In the genomic region with DNA sequence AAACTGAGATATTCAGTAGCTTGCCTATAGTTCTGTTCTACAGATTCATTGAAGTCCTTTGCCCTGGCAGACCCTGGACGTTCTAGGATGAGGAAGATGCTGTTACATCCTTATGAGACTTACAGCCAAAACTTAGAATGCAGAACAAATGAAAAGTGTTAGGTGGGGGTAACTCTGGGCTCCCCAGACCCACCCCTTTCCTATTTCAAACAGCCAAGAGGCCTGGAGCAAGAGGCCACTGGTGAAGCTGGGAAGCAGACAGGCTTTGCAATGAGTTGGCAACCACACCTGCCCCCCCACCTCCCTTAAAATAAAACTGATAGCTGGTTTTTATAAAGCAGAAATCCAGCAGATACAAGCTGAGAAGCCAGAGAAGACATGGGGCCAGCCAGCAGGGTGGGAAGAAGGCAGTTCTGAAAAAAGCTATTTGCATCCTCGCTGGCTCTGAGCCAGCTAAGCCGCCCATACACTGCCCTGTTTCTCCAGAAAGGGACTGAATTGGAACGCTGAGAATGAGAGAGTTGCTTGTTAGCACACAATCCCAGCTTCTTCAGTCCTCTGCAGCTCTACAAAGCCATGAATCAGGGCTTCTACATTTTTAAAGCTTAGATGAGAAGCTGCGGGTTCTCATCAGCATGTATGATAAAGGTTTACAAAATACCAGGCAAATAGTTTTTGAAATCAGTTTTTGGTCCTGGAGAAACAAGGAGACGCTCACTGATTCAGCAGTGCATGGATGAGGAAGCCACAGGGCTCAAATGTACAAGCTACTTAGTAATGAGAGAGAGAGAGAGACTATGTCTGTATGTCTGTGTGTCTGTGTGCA, we compare ENCODE assay signal across 7 mouse cellular contexts. TPM values are rescaled to one million over a fixed set of nuclear protein-coding genes. Genes with fewer than 3 reads are reported as not detected.
A peak's percentile ranks its signal among the peaks of the same experiment; 100 is the strongest.
DNase-seq lines count a peak whose midpoint lies in the region; ATAC-seq lines count a peak whose summit lies in the region.

No protein-coding gene starts in this region.

- WGBS in neural tube, embryonic 14.5 days = 30% methylated on average over 6 of the region's 6 CpGs

- no peaks in the 10 kb centered on the region for H3K36me3 ChIP-seq in neural tube, embryonic 14.5 days (ENCODE audit: control insufficient read depth, insufficient read depth, low read length)

- peak; percentile 40 for DNase-seq in adrenal gland, postnatal 14 days
- DNase-seq in cerebellum, postnatal 36 days = peak; percentile 58 to 61
- peak; percentile 89 for DNase-seq in heart, adult 11 months
- peak; percentile 28 for DNase-seq in kidney, adult 18-20 months
- peak; percentile 89 to 91 for DNase-seq in left cerebral cortex, postnatal 10 days (ENCODE audit: extremely low spot score in 1 of 2, low spot score in 2 of 2)

- peak overlapping the region; percentile 68 for H3K27ac ChIP-seq in neural tube, embryonic 14.5 days (ENCODE audit: low read depth, low read length)

- peaks cover 8% of the 10 kb centered on the region for H3K4me1 ChIP-seq in neural tube, embryonic 14.5 days (ENCODE audit: control insufficient read depth, insufficient read depth, low read length)

- H3K9me3 ChIP-seq in neural tube, embryonic 14.5 days (ENCODE audit: control insufficient read depth, low read length) = no peaks in the 10 kb centered on the region

- no peaks in the 10 kb centered on the region for H3K27me3 ChIP-seq in neural tube, embryonic 14.5 days (ENCODE audit: control insufficient read depth, insufficient read depth, low read length)

- intact Hi-C loops in left cerebral cortex, postnatal 10 days (cut with DNase I) = no loop called here

- peak; percentile 91 for ATAC-seq in neural tube, embryonic 14.5 days (ENCODE audit: low read depth)
- no peak for ATAC-seq in erythroblast, adult 5-6 weeks (replicated peaks; ENCODE audit: low FRiP score, poor library complexity, severe bottlenecking)

- H3K4me2 ChIP-seq in neural tube, embryonic 14.5 days (ENCODE audit: low read depth, low read length) = no peak overlapping the region

- H3K9ac ChIP-seq in neural tube, embryonic 14.5 days (replicated peaks; ENCODE audit: low read depth, low read length) = no peak overlapping the region

- H3K4me3 ChIP-seq in neural tube, embryonic 14.5 days (ENCODE audit: low read depth, low read length) = no peak overlapping the region

RNA-seq across cellular contexts. Expression of a gene that starts 48.8 kb away (rescaled TPM):
- total RNA-seq in adrenal gland, postnatal 14 days (2021) = 2.3 and 3.1 TPM in 2 replicates
- total RNA-seq in left cerebral cortex, postnatal 10 days (2021) = 1 to 10 TPM; 7.1 to 8.6 TPM
- 22.0 and 24.7 TPM in 2 replicates for polyA plus RNA-seq in neural tube, embryonic 14.5 days (2014; fragmentation: Nextera tagmentation; extraction: Ambion mirVana)
- 0.58 TPM in 1 of 2 replicates, not detected in the other for total RNA-seq in erythroblast, adult 5-6 weeks (2015; ENCODE audit: low replicate concordance)
- total RNA-seq in erythroblast, adult 5-6 weeks (2017; ENCODE audit: low replicate concordance) = 0.85 TPM in 1 of 2 replicates, not detected in the other

Comparison
In these comparisons a context has a peak if more than half of its experiments do, and no peak if none do; other contexts are left out.
1. DNase-seq: peak in every context shown above with its lines; median percentile 90 in left cerebral cortex, postnatal 10 days; 89 in heart, adult 11 months; 60 in cerebellum, postnatal 36 days; 40 in adrenal gland, postnatal 14 days; 28 in kidney, adult 18-20 months.